Mouse (Mus musculus): Measurements from ENCODE around the gene Olfr1098.

Olfr1098 gene

DNA sequence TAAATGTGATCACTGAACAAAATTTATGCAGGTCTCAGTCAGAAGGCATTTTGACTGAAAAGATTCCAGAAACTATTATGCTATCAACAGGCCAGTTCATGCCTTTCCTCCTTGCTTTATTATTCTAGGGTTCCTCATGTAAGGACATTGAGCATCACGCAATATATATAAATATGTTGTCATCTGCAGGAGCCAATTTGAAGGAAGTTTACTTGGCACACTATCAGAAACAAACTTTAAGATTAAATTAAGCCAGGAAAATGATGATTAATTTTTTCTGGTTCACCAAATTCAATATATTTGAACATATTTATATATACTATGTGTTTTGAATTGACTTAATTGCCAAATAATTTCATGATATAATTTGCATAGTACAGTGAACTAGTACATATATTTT, at the start of gene Olfr1098:
TSS of gene Olfr1098 (minus strand) at position 101 of the 400 bp plus-strand sequence.
- DNase-seq (ENCODE audit: low read depth in 1 of 2, low spot score in 2 of 2) = no peak

DNA sequence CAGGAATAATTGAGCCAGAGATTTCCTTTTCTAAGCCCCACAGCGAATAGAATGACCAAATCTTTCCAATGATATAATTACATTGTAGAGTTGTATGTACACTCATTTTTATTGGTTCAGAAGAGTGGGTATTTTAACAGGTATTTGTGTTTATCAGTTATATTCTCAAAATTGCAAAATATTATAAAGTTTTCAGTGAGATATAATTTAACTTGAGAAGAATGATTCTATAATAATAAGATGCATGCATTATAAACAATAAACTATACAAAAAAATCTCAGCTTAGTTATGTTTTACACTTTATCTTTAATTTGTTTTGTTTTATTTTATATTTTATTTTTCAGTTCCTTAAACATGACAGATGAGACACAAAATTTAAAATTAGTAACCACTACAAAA, 36.2 kb upstream of the Olfr1098 start, which contains the start of gene Olfr1099:
TSS of gene Olfr1099 (minus strand) at position 101 of the 400 bp plus-strand sequence.
- DNase-seq (ENCODE audit: low read depth in 1 of 2, low spot score in 2 of 2) = no peak

- no peak for DNase-seq (ENCODE audit: low read depth in 1 of 2, low spot score in 2 of 2)
These were observed 2.2 kb upstream of the Olfr1098 start for GRCm38 (mm10) chr2:86926557-86926956.

DNA sequence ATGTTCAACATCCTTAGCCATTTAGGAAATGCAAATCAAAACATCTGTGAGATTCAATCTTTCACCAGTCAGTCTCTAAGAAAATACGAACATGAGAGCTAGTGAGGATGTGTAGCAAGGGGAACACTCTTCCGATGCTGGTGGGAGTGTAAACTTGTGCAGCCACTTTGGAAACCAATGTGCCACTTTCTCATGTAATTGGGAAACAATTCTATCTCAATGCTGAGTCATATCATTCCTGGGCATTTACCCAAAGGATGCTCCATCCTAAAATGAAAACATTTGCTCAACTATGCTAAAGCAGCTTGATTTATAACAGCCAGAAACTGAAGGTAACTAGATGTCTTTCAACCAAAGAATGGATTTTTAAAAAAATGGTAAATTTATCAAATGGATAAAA, 18.7 kb downstream of the Olfr1098 start:
- no peak for DNase-seq (ENCODE audit: low read depth in 1 of 2, low spot score in 2 of 2)

- no peak for DNase-seq (ENCODE audit: low read depth in 1 of 2, low spot score in 2 of 2)
These were observed 32.2 kb downstream of the Olfr1098 start, which contains the start of gene Olfr1097 for GRCm38 (mm10) chr2:86892116-86892515. Olfr1097 (minus strand) TSS chr2:86892216.

DNA sequence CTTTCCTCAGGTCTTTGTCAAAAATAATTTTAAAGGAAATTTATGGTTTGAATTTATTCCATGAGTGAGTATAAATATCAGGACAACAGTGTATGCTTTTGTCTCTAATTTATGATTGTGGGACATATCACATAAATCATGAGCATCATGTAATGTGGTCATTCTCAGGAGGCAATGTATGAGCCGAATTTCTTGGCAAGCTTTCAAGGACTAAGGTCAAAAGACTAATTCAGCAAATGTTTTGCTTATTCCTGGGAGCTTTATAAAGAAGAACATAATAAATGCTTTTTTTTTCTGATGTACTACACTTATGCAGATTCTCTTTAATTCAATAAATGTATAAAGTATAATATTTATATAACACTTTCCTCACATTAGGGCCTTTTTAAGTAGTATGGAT, 49.6 kb downstream of the Olfr1098 start, which contains the start of gene Gm13723:
TSS of gene Gm13723 (minus strand) at position 101 of the 400 bp plus-strand sequence.
- no peak for DNase-seq (ENCODE audit: low read depth in 1 of 2, low spot score in 2 of 2)

All from monocyte, adult 2 months (primary cell).